Mouse (Mus musculus): ENCODE measurements around the gene Smyd1. TPM values are rescaled to one million over a fixed set of nuclear protein-coding genes. Genes with fewer than 3 reads are reported as not detected.

Gene Smyd1
- polyA plus RNA-seq, 1 experiment = 0.04 TPM

- 82% methylated on average over 8 of the region's 8 CpGs for WGBS
- Histone ChIP-seq H3K4me1 (ENCODE audit: control insufficient read depth, insufficient read depth, insufficient read length, low read length) (0 out of 2 replicates have a peak, but pooled peaks cover 2% of the 10 kb centered on the region), H3K36me3 (ENCODE audit: control insufficient read depth, insufficient read depth, low read length) (no peaks in the 10 kb centered on the region), H3K27ac (ENCODE audit: insufficient read depth, low read depth, low read length) (no peak overlapping the region), H3K27me3 (ENCODE audit: control insufficient read depth, insufficient read depth, low read length) (no peaks in the 10 kb centered on the region), H3K4me3 (ENCODE audit: low read depth, low read length) (no peak overlapping the region)
- TF ChIP-seq CTCF (IDR thresholded peaks at IDR 0.05; ENCODE audit: extremely low read depth, insufficient read length, insufficient replicate concordance, low read depth, low read length) (no peak), POLR2A (IDR thresholded peaks at IDR 0.05; ENCODE audit: low read depth, low read length) (no peak)
Observed at GRCm38 (mm10) chr6:71262142-71262833, 59.7 kb downstream of the Smyd1 start.

DNA sequence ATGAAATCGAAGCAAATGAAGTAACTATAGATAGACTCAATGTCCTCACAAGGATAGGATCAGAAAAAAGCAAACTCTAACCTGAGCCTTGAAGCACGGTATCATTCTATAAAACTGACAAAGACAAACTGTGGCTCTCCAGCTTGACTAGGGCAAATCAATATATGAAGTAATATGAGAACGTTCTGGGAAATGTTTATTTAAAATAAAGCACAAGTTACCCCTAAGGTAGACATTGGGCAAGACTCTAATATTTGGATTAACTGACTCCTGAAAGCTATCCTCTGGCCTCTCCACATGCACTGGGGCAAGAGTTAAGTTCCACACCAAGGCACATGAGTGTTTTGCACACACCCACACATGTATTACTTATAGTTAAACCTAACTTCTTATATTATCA, 61.0 kb downstream of the Smyd1 start:
- no peaks in the 10 kb centered on the region for H3K36me3 ChIP-seq (ENCODE audit: control insufficient read depth, insufficient read depth, low read length)
- no peaks in the 10 kb centered on the region for H3K27me3 ChIP-seq (ENCODE audit: control insufficient read depth, insufficient read depth, low read length)
- no peak overlapping the region for H3K4me3 ChIP-seq (ENCODE audit: low read depth, low read length)
- TF ChIP-seq CTCF (IDR thresholded peaks at IDR 0.05; ENCODE audit: extremely low read depth, insufficient read length, insufficient replicate concordance, low read depth, low read length) (no peak), POLR2A (IDR thresholded peaks at IDR 0.05; ENCODE audit: low read depth, low read length) (no peak)
- 0 out of 2 replicates have a peak, but pooled peaks cover 2% of the 10 kb centered on the region for H3K4me1 ChIP-seq (ENCODE audit: control insufficient read depth, insufficient read depth, insufficient read length, low read length)
- WGBS = 67% methylated on average over 3 of the region's 3 CpGs
- H3K27ac ChIP-seq (ENCODE audit: insufficient read depth, low read depth, low read length) = no peak overlapping the region

GRCm38 (mm10) chr6:71260051-71260640, 61.9 kb downstream of the Smyd1 start:
- WGBS = 27% methylated on average over 6 of the region's 6 CpGs

DNA sequence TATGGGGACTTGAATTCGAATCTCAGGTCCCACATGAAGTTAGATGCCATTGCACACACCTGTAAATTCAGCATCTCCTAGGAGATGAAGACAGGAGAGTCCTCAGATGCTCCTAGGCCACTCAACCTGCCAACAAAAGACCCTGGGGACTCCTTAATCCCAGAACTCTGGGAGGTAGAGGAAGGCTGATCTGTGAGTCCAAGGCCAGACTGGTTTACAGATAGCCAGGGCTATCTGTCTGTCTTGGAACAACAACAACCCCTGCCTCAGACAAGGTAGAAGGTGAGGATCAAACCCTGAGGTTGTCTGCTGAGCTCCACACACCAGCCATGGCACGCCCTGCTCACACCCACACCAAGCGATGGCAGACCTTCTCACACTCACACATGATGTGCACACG, 62.9 kb downstream of the Smyd1 start:
- Histone ChIP-seq H3K4me1 (ENCODE audit: control insufficient read depth, insufficient read depth, insufficient read length, low read length) (0 out of 2 replicates have a peak, but pooled peaks cover 2% of the 10 kb centered on the region), H3K36me3 (ENCODE audit: control insufficient read depth, insufficient read depth, low read length) (no peaks in the 10 kb centered on the region), H3K27me3 (ENCODE audit: control insufficient read depth, insufficient read depth, low read length) (no peaks in the 10 kb centered on the region), H3K27ac (ENCODE audit: insufficient read depth, low read depth, low read length) (no peak overlapping the region), H3K4me3 (ENCODE audit: low read depth, low read length) (no peak overlapping the region)
- 78% methylated on average over 4 of the region's 4 CpGs for WGBS
- no peak for TF ChIP-seq POLR2A (IDR thresholded peaks at IDR 0.05; ENCODE audit: low read depth, low read length)
- no peak for TF ChIP-seq CTCF (IDR thresholded peaks at IDR 0.05; ENCODE audit: extremely low read depth, insufficient read length, insufficient replicate concordance, low read depth, low read length)

More at GRCm38 (mm10) chr6:71260051-71260640, 61.9 kb downstream of the Smyd1 start:
- no peaks in the 10 kb centered on the region for H3K27me3 ChIP-seq (ENCODE audit: control insufficient read depth, insufficient read depth, low read length)
- no peak overlapping the region for H3K4me3 ChIP-seq (ENCODE audit: low read depth, low read length)
- 0 out of 2 replicates have a peak, but pooled peaks cover 2% of the 10 kb centered on the region for H3K4me1 ChIP-seq (ENCODE audit: control insufficient read depth, insufficient read depth, insufficient read length, low read length)
- no peaks in the 10 kb centered on the region for H3K36me3 ChIP-seq (ENCODE audit: control insufficient read depth, insufficient read depth, low read length)
- no peak overlapping the region for H3K27ac ChIP-seq (ENCODE audit: insufficient read depth, low read depth, low read length)
- no peak for TF ChIP-seq POLR2A (IDR thresholded peaks at IDR 0.05; ENCODE audit: low read depth, low read length)
- no peak for TF ChIP-seq CTCF (IDR thresholded peaks at IDR 0.05; ENCODE audit: extremely low read depth, insufficient read length, insufficient replicate concordance, low read depth, low read length)

GRCm38 (mm10) chr6:71258562-71258961, 63.5 kb downstream of the Smyd1 start:
- H3K4me1 ChIP-seq (ENCODE audit: control insufficient read depth, insufficient read depth, insufficient read length, low read length) = no peaks in the 10 kb centered on the region
- no peak overlapping the region for H3K4me3 ChIP-seq (ENCODE audit: low read depth, low read length)
- WGBS = 75% methylated on average over 2 of the region's 2 CpGs
- H3K36me3 ChIP-seq (ENCODE audit: control insufficient read depth, insufficient read depth, low read length) = no peaks in the 10 kb centered on the region
- TF ChIP-seq POLR2A (IDR thresholded peaks at IDR 0.05; ENCODE audit: low read depth, low read length) (no peak), CTCF (IDR thresholded peaks at IDR 0.05; ENCODE audit: extremely low read depth, insufficient read length, insufficient replicate concordance, low read depth, low read length) (no peak)
- no peaks in the 10 kb centered on the region for H3K27me3 ChIP-seq (ENCODE audit: control insufficient read depth, insufficient read depth, low read length)
- no peak overlapping the region for H3K27ac ChIP-seq (ENCODE audit: insufficient read depth, low read depth, low read length)

GRCm38 (mm10) chr6:71257375-71257774, 64.7 kb downstream of the Smyd1 start:
- Histone ChIP-seq H3K27me3 (ENCODE audit: control insufficient read depth, insufficient read depth, low read length) (no peaks in the 10 kb centered on the region), H3K4me3 (ENCODE audit: low read depth, low read length) (no peak overlapping the region), H3K27ac (ENCODE audit: insufficient read depth, low read depth, low read length) (no peak overlapping the region), H3K36me3 (ENCODE audit: control insufficient read depth, insufficient read depth, low read length) (no peaks in the 10 kb centered on the region), H3K4me1 (ENCODE audit: control insufficient read depth, insufficient read depth, insufficient read length, low read length) (no peaks in the 10 kb centered on the region)
- WGBS = 51% methylated on average over 1 of the region's 1 CpGs
- no peak for TF ChIP-seq POLR2A (IDR thresholded peaks at IDR 0.05; ENCODE audit: low read depth, low read length)
- TF ChIP-seq CTCF (IDR thresholded peaks at IDR 0.05; ENCODE audit: extremely low read depth, insufficient read length, insufficient replicate concordance, low read depth, low read length) = no peak

DNA sequence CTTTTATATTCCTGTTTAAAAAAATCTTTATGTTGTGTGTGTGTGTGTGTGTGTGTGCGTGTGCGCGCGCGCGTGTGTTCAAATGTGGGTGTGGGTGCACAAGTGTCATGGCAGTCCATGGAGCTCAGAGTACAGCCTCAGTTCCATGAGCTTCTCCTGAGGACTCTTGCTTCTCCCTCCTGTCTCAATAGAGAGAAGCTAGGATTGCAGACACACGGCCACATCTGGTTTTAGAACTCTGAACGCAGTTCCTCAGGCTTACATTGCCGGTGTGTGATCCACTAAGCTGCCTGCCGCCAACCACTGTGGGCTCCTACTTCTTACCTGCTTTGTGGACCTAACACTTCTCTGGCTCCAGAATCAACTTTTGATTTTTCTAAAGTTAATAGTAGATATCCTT, 65.9 kb downstream of the Smyd1 start:
- 93% methylated on average over 10 of the region's 10 CpGs for WGBS
- TF ChIP-seq POLR2A (IDR thresholded peaks at IDR 0.05; ENCODE audit: low read depth, low read length) (no peak), CTCF (IDR thresholded peaks at IDR 0.05; ENCODE audit: extremely low read depth, insufficient read length, insufficient replicate concordance, low read depth, low read length) (no peak)
- Histone ChIP-seq H3K36me3 (ENCODE audit: control insufficient read depth, insufficient read depth, low read length) (no peaks in the 10 kb centered on the region), H3K27ac (ENCODE audit: insufficient read depth, low read depth, low read length) (no peak overlapping the region), H3K27me3 (ENCODE audit: control insufficient read depth, insufficient read depth, low read length) (no peaks in the 10 kb centered on the region), H3K4me3 (ENCODE audit: low read depth, low read length) (no peak overlapping the region), H3K4me1 (ENCODE audit: control insufficient read depth, insufficient read depth, insufficient read length, low read length) (no peaks in the 10 kb centered on the region)
